Mouse (Mus musculus) CH12.LX (cell line): ENCODE measurements around the gene D2hgdh. TPM values are rescaled to one million over a fixed set of nuclear protein-coding genes. Genes with fewer than 3 reads are reported as not detected.

Source experiments
- DNase-seq: peaks from one replicate; pipeline ENCODE4 v3.0.0-alpha.2; 2013; ENCODE audit errors: extremely low read depth
- H3K27ac ChIP-seq: 2 replicates; pipeline ENCODE4 v1.5.1; 2012; ENCODE audit warnings: low read depth, mild to moderate bottlenecking, control low read depth, moderate library complexity; ENCODE audit not compliant: insufficient read depth
- H3K27me3 ChIP-seq: replicated peaks from 2 replicates; pipeline ENCODE3; 2012; ENCODE audit warnings: inconsistent platforms
- H3K36me3 ChIP-seq, 2 experiments: replicated peaks in 1 of 2; 2 replicates each; pipeline versions ENCODE3 to v1.6.1; 2012; ENCODE audit warnings: inconsistent platforms in 1 of 2, low read length in 1 of 2, mild to moderate bottlenecking in 1 of 2, mixed read lengths in 1 of 2, moderate library complexity in 1 of 2; ENCODE audit not compliant: control insufficient read depth in 1 of 2, insufficient read depth in 1 of 2
- H3K4me1 ChIP-seq, 2 experiments: 2 replicates each; pipeline ENCODE4 v1.6.1; 2012; ENCODE audit warnings: inconsistent platforms in 1 of 2, moderate library complexity in 1 of 2; ENCODE audit not compliant: insufficient read depth in 2 of 2, control insufficient read depth in 1 of 2
- H3K4me2 ChIP-seq: 2 replicates; pipeline ENCODE4 v1.6.1; 2012; ENCODE audit warnings: low read depth, mild to moderate bottlenecking, control low read depth; ENCODE audit not compliant: poor library complexity, insufficient read depth, severe bottlenecking
- H3K4me3 ChIP-seq, 3 experiments: fragments of 150-350 bp in 1 of 3; sonication (generic) in 1 of 3; replicated peaks in 1 of 3; 2 replicates each; pipeline versions ENCODE3 to v1.5.1; 2011 to 2012; ENCODE audit warnings: low read depth in 2 of 3, low read length in 2 of 3, mild to moderate bottlenecking in 2 of 3, moderate library complexity in 2 of 3, control low read depth in 1 of 3, improper control_type of control experiment in 1 of 3, inconsistent platforms in 1 of 3, mixed read lengths in 1 of 3; ENCODE audit not compliant: poor library complexity in 1 of 3
- H3K79me2 ChIP-seq: replicated peaks from 2 replicates; pipeline ENCODE4 v1.6.1; 2012; ENCODE audit warnings: mild to moderate bottlenecking, moderate library complexity; ENCODE audit not compliant: control insufficient read depth, poor library complexity, insufficient read depth, severe bottlenecking; ENCODE audit errors: extremely low read depth
- H3K9ac ChIP-seq: 2 replicates; pipeline ENCODE4 v1.6.1; 2012; ENCODE audit warnings: low read depth, mild to moderate bottlenecking, control low read depth, moderate library complexity; ENCODE audit not compliant: insufficient read depth
- H3K9me3 ChIP-seq: replicated peaks from 2 replicates; pipeline ENCODE3; 2012; ENCODE audit warnings: low read length, inconsistent platforms, mixed read lengths
- BHLHE40 ChIP-seq: IDR thresholded peaks from 2 replicates; pipeline ENCODE4 v1.6.1; 2011; ENCODE audit warnings: mild to moderate bottlenecking, low read depth, low read length, improper control_type of control experiment
- CHD1 ChIP-seq: IDR thresholded peaks from 2 replicates; pipeline ENCODE4 v1.6.1; 2012; ENCODE audit warnings: low read depth, low read length, improper control_type of control experiment, inconsistent platforms
- CHD2 ChIP-seq: IDR thresholded peaks from 2 replicates; pipeline ENCODE4 v1.6.1; 2011; ENCODE audit warnings: low read length, improper control_type of control experiment
- CTCF ChIP-seq, 2 experiments: IDR thresholded peaks in 1 of 2; conservative IDR thresholded peaks in 1 of 2; 2 replicates each; pipeline ENCODE4 v1.5.1; 2011 to 2012; ENCODE audit warnings: low read depth in 2 of 2, low read length in 2 of 2, improper control_type of control experiment in 1 of 2, inconsistent platforms in 1 of 2, mild to moderate bottlenecking in 1 of 2, moderate library complexity in 1 of 2
- ELF1 ChIP-seq: IDR thresholded peaks from 2 replicates; pipeline ENCODE4 v1.6.1; 2014; ENCODE audit warnings: low read depth, mild to moderate bottlenecking, inconsistent platforms, low read length, improper control_type of control experiment
- EP300 ChIP-seq: IDR thresholded peaks from 2 replicates; pipeline ENCODE4 v1.6.1; 2011; ENCODE audit warnings: low read length, improper control_type of control experiment
- ETS1 ChIP-seq: conservative IDR thresholded peaks from 2 replicates; pipeline ENCODE4 v1.6.1; 2012; ENCODE audit warnings: low read depth, mild to moderate bottlenecking, inconsistent platforms, low read length, improper control_type of control experiment, moderate library complexity
- HCFC1 ChIP-seq: IDR thresholded peaks from 2 replicates; pipeline ENCODE4 v1.6.1; 2012; ENCODE audit warnings: low read depth, mild to moderate bottlenecking, inconsistent platforms, low read length, improper control_type of control experiment
- IRF4 ChIP-seq: IDR thresholded peaks from 2 replicates; pipeline ENCODE4 v1.6.1; 2014; ENCODE audit warnings: low read depth, mild to moderate bottlenecking, inconsistent platforms, low read length, improper control_type of control experiment
- JUN ChIP-seq: IDR thresholded peaks from 2 replicates; pipeline ENCODE4 v1.6.1; 2011; ENCODE audit warnings: low read depth, mild to moderate bottlenecking, low read length, improper control_type of control experiment, moderate library complexity; ENCODE audit not compliant: insufficient read depth
- MAFK ChIP-seq: IDR thresholded peaks from 2 replicates; pipeline ENCODE4 v1.6.1; 2011; ENCODE audit warnings: low read length, improper control_type of control experiment; ENCODE audit not compliant: insufficient replicate concordance
- MAX ChIP-seq: IDR thresholded peaks from 2 replicates; pipeline ENCODE4 v1.6.1; 2011; ENCODE audit warnings: low read length, improper control_type of control experiment
- MAZ ChIP-seq: IDR thresholded peaks from 2 replicates; pipeline ENCODE4 v1.6.1; 2012; ENCODE audit warnings: low read depth, mild to moderate bottlenecking, inconsistent platforms, low read length, improper control_type of control experiment, moderate library complexity
- MEF2A ChIP-seq: IDR thresholded peaks from 2 replicates; pipeline ENCODE4 v1.6.1; 2014; ENCODE audit warnings: low read depth, mild to moderate bottlenecking, inconsistent platforms, low read length, improper control_type of control experiment, borderline replicate concordance
- MXI1 ChIP-seq: IDR thresholded peaks from 2 replicates; pipeline ENCODE4 v1.6.1; 2011; ENCODE audit warnings: mild to moderate bottlenecking, low read depth, low read length, improper control_type of control experiment
- MYC ChIP-seq: IDR thresholded peaks from 2 replicates; pipeline ENCODE4 v1.6.1; 2011; ENCODE audit warnings: low read depth, mild to moderate bottlenecking, improper control_type of control experiment, low read length
- NELFE ChIP-seq: IDR thresholded peaks from 2 replicates; pipeline ENCODE4 v1.6.1; 2011; ENCODE audit warnings: low read depth, low read length, improper control_type of control experiment
- NRF1 ChIP-seq: IDR thresholded peaks from 2 replicates; pipeline ENCODE4 v1.6.1; 2014; ENCODE audit warnings: low read depth, mild to moderate bottlenecking, inconsistent platforms, low read length, improper control_type of control experiment, moderate library complexity
- POLR2A ChIP-seq: IDR thresholded peaks from 2 replicates; pipeline ENCODE4 v1.6.1; 2011; ENCODE audit warnings: low read depth, mild to moderate bottlenecking, improper control_type of control experiment, low read length
- POLR2AphosphoS2 ChIP-seq: IDR thresholded peaks from 2 replicates; pipeline ENCODE4 v1.6.1; 2011; ENCODE audit warnings: low read depth, low read length, improper control_type of control experiment
- RCOR1 ChIP-seq: conservative IDR thresholded peaks from 2 replicates; pipeline ENCODE4 v1.6.1; 2012; ENCODE audit warnings: low read depth, mild to moderate bottlenecking, inconsistent platforms, low read length, improper control_type of control experiment
- SIN3A ChIP-seq: IDR thresholded peaks from 2 replicates; pipeline ENCODE4 v1.6.1; 2012; ENCODE audit warnings: low read length, improper control_type of control experiment, inconsistent platforms
- USF1 ChIP-seq: IDR thresholded peaks from 2 replicates; pipeline ENCODE4 v1.6.1; 2014; ENCODE audit warnings: low read depth, mild to moderate bottlenecking, inconsistent platforms, low read length, improper control_type of control experiment
- USF2 ChIP-seq: conservative IDR thresholded peaks from 2 replicates; pipeline ENCODE4 v1.6.1; 2011; ENCODE audit warnings: low read depth, low read length, improper control_type of control experiment
- ZKSCAN1 ChIP-seq: IDR thresholded peaks from 2 replicates; pipeline ENCODE4 v1.6.1; 2012; ENCODE audit warnings: low read depth, inconsistent platforms, low read length, improper control_type of control experiment, borderline replicate concordance
- ZMIZ1 ChIP-seq: IDR thresholded peaks from 2 replicates; pipeline ENCODE4 v1.6.1; 2012; ENCODE audit warnings: low read depth, mild to moderate bottlenecking, inconsistent platforms, low read length, improper control_type of control experiment
- dilution Hi-C: fragments of 300-500 bp; cut with MboI; formaldehyde crosslinking; loops from 2 replicates; pipeline ENCODE4 v1.14.3; 2020; ENCODE audit warnings: low sequenced_read_pairs; ENCODE audit not compliant: extremely low pct_unique_long_range_greater_than_20kb, extremely low pct_ligation_motif_present
- in situ Hi-C: fragments of 300-500 bp; cut with MboI; formaldehyde crosslinking; loops from 3 replicates; pipeline ENCODE4 v1.14.3; 2019; ENCODE audit warnings: low sequenced_read_pairs, low pct_ligation_motif_present, low pct_unique_long_range_greater_than_20kb, mixed read lengths
- polyA plus RNA-seq: library from polyadenylated mRNA; unstranded; fragments of >175 nt; gene quantifications from 2 replicates; pipeline ENCODE4 v1.2.1, GENCODE M21; 2012; ENCODE audit warnings: low read depth; ENCODE audit not compliant: insufficient read length
- total RNA-seq, 2 experiments: library from RNA; depleted of rRNA; stranded (reverse); fragments of 300-350 nt in 1 of 2; fragments of >200 nt in 1 of 2; gene quantifications; 2 replicates each; pipeline ENCODE4 v1.2.3; 2012 to 2014

Gene D2hgdh
- total and polyA plus RNA-seq, 3 experiments = 11.1 to 14.3 (median 13.1) TPM

- H3K9me3 ChIP-seq = no peaks in the 10 kb centered on the region
- TF ChIP-seq ZMIZ1 = no peak
- TF ChIP-seq ELF1 = no peak
- no peak; the same call in 1 of the 2 replicates for TF ChIP-seq ETS1
- no peak for TF ChIP-seq USF1
- no peak for TF ChIP-seq MEF2A
- TF ChIP-seq CHD2 = 0 out of 2 replicates have a peak, but pooled peaks have one; percentile 41
- TF ChIP-seq POLR2A = no peak
- peak in 1 of 2 experiments; percentile 5; a peak in 1 of 4 replicates for TF ChIP-seq CTCF (conservative IDR thresholded peaks at IDR 0.05 in 1 of 2, IDR thresholded peaks at IDR 0.05 in 1 of 2; ENCODE audit: low read depth in 2 of 2, low read length in 2 of 2)
- no peak for TF ChIP-seq USF2
- no peak for TF ChIP-seq IRF4
- no peak for TF ChIP-seq MXI1
- TF ChIP-seq MAZ = no peak
- no peak for TF ChIP-seq SIN3A
- no peak for TF ChIP-seq EP300
- TF ChIP-seq ZKSCAN1 = no peak
- TF ChIP-seq CHD1 = no peak
- no peak for TF ChIP-seq NELFE
- H3K27me3 ChIP-seq = no peaks in the 10 kb centered on the region
- DNase-seq = no peak
- in situ Hi-C loops = no loop called here
- peaks cover 2 to 36% of the 10 kb centered on the region in 2 experiments for H3K36me3 ChIP-seq
- no peak overlapping the region for H3K27ac ChIP-seq
- no peaks in the 10 kb centered on the region for H3K79me2 ChIP-seq
- peak overlapping the region; percentile 41 to 78 (median 56) for H3K4me3 ChIP-seq
- H3K9ac ChIP-seq = peak overlapping the region; percentile 67
- dilution Hi-C loops = no loop called here
- H3K4me1 ChIP-seq = peaks cover 6 to 19% of the 10 kb centered on the region in 2 experiments
- peak overlapping the region; percentile 81 for H3K4me2 ChIP-seq
Measured at GRCm38 (mm10) chr1:93825771-93826539, 1.2 kb downstream of the D2hgdh start.

GRCm38 (mm10) chr1:93826540-93826835, 1.8 kb downstream of the D2hgdh start:
- Histone ChIP-seq H3K4me1 (peaks cover 6 to 19% of the 10 kb centered on the region in 2 experiments), H3K27ac (no peak overlapping the region), H3K9ac (no peak overlapping the region), H3K9me3 (no peaks in the 10 kb centered on the region), H3K36me3 (peaks cover under 1 to 31% of the 10 kb centered on the region in 2 experiments), H3K4me2 (no peak overlapping the region), H3K4me3 (no peak overlapping the region), H3K79me2 (no peaks in the 10 kb centered on the region), H3K27me3 (no peaks in the 10 kb centered on the region)
- in situ Hi-C loops (no loop called here), dilution Hi-C loops (no loop called here)
- TF ChIP-seq MAX = no peak
- TF ChIP-seq EP300 = no peak
- TF ChIP-seq MAZ = no peak
- no peak for TF ChIP-seq JUN
- TF ChIP-seq NRF1 = no peak
- no peak for TF ChIP-seq RCOR1
- TF ChIP-seq USF2 = no peak
- no peak for TF ChIP-seq MEF2A
- no peak for TF ChIP-seq BHLHE40
- no peak for TF ChIP-seq ETS1
- no peak for TF ChIP-seq MYC
- no peak for TF ChIP-seq MAFK
- TF ChIP-seq HCFC1 = no peak
- no peak for TF ChIP-seq POLR2AphosphoS2
- no peak for TF ChIP-seq ELF1
- no peak for TF ChIP-seq CHD1
- no peak for TF ChIP-seq ZMIZ1
- TF ChIP-seq SIN3A = no peak
- no peak for DNase-seq
